Mouse (Mus musculus) frontal cortex, postnatal 36 days (tissue): ENCODE measurements around the gene Kansl1l.

Experiments
- DNase-seq, 2 experiments: peaks; one replicate each; pipeline ENCODE4 v3.0.0; 2022; ENCODE audit warnings: low spot score in 2 of 2

The Kansl1l gene

GRCm38 (mm10) chr1:66817865-66818315 is 528 bp upstream of the Kansl1l start:
- DNase-seq, result no peak

DNA sequence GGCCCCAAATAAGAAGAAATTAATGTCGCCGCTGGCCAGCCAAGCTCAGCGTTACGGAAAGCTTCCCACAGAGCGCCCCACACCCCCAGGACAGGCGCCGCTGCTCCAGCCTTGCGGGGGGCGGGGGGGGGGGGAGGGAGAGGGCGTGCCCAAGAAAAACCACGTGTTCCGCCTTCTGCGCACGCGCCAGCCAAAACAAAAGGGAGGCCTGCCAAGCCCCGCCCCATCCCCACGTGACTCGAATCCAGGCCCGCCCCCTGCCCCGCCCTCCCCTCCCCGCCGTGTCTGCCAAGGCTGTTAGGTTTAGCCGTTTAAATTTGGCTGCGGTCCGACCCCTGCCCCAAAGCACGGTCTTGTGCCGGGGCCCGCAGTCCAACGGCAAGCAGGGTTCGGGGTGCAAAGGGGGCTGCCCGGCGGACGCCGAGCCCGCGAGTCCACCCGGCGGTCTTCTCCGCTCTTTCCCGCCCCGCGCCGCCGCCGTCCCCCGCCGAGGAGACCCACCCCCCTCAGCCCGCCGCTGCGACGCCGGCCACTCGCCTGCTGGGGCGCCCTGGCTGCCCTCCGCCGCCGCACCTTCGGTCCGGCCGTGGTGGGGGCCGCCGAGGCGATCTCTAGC is 417 bp downstream of the Kansl1l start:
- DNase-seq, result peak; percentile 94 to 95

- peak; percentile 71 to 72 for DNase-seq
Observed at GRCm38 (mm10) chr1:66815941-66816777, 1.2 kb downstream of the Kansl1l start.

- DNase-seq, result no peak
Observed at GRCm38 (mm10) chr1:66814756-66815155, 2.6 kb downstream of the Kansl1l start.

- no peak for DNase-seq
Observed at GRCm38 (mm10) chr1:66813191-66813590, 4.2 kb downstream of the Kansl1l start.

- no peak for DNase-seq
Observed at GRCm38 (mm10) chr1:66806821-66807220, 10.5 kb downstream of the Kansl1l start.

GRCm38 (mm10) chr1:66805408-66805807 is 12.0 kb downstream of the Kansl1l start:
- no peak for DNase-seq

DNA sequence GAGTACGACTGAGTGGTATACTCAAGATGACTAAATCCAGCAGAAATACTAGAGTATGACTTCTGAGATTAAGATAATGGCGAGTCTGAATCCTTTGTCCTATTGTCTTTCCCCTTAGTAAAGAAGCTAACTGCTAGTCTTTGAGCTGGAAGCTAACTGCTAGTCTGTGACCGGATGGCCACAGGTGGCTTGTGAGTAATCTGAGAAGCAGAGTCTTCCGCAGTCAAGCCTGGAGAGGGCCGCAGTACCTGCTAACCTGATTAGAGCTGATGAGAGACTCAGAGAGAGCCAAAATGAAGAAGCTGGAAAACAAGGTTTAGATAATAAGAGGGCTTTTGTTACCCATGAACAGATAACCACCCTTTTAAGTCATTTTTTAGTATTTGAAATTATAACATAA is 12.7 kb downstream of the Kansl1l start:
- DNase-seq, result no peak

DNA sequence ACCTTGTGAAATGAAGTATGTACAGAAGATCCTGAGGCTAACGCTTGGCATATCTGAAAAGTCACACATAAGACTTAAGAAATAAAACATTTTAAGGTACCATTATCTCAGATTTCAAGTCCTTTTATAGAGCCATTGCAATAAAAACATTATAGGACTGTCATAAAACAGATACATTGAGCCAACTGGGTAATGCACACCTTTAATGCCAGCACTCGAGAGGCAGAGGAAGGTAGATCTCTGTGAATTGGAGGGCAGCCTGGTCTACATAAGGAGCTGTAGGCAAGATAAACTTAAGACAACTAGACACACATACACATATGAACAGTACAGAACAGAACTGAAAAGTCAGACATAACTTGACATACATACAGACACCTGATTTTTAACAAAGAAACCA is 19.4 kb downstream of the Kansl1l start:
- no peak for DNase-seq

- no peak for DNase-seq
Observed at GRCm38 (mm10) chr1:66792838-66793466, 24.4 kb downstream of the Kansl1l start.

- no peak for DNase-seq
Observed at GRCm38 (mm10) chr1:66782296-66782695, 35.1 kb downstream of the Kansl1l start.

DNA sequence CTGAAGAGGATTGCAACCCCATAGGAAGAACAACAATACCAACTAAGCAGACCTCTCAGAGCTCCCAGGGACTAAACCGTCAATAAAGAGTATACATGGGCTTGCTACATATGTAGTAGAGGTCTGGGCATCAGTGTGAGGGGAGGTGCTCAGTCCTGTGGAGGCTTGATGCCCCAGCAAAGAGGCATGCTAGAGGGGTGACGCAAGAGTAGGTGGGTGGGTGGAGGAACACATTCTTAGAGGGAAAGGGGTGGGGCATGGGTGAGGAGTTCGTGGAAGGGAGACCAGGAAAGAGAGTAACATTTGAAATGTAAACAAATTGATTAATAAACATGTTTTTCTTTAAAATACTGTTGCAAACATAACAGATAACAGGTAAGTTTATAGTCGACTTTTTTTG is 36.3 kb downstream of the Kansl1l start:
- DNase-seq, result no peak

GRCm38 (mm10) chr1:66778798-66779197 is 38.6 kb downstream of the Kansl1l start:
- DNase-seq, result no peak

- DNase-seq, result peak in 1 of 2 experiments; percentile 16
Observed at GRCm38 (mm10) chr1:66777878-66778277, 39.5 kb downstream of the Kansl1l start.

GRCm38 (mm10) chr1:66768764-66769163 is 48.6 kb downstream of the Kansl1l start:
- DNase-seq, result no peak

DNA sequence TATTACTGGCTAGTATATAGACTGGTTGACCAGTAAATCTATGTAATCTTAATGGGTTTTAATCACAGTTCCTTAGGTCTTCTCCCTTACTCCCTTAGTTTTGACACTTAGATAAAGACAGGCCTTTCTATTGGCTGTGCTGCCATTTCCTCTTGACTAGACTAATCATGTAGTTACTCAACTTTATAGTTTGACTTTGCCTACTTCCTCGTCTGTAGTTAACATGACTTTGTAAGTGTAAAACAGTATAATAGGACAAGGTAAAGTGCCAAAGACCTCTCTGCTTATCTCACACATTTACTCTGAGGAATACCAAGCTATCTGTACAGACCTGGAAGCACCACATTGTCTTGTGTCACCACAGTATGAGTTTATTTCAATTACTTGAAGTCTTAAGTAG is 86.8 kb downstream of the Kansl1l start:
- DNase-seq, result no peak

GRCm38 (mm10) chr1:66712859-66713258 is 104.5 kb downstream of the Kansl1l start:
- DNase-seq, result no peak

- no peak for DNase-seq
Observed at GRCm38 (mm10) chr1:66704523-66704922, 112.8 kb downstream of the Kansl1l start.

GRCm38 (mm10) chr1:66702623-66703345 is 114.6 kb downstream of the Kansl1l start:
- no peak for DNase-seq

DNA sequence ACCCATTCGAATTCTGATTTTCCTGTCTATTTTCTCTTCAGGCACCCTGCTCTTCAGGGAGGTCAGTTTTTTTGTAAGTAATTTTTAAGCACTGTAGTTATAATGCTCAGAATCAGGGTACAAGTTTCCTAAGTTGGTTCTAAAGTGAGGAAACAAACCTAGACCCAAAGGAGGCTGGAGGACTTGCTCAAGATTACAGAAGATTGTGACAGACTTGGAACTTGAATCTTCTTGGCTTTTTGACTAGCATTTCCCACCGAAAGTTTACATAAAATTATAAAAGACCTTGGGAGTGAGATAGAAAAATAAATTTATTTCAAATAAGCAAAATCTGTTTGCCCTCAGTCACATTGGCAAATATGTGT is 115.8 kb downstream of the Kansl1l start:
- DNase-seq, result no peak

- peak; percentile 87 to 91 for DNase-seq
Observed at GRCm38 (mm10) chr1:66700693-66701575, 116.4 kb downstream of the Kansl1l start, which contains the start of gene Rpe. Rpe (plus strand) TSS chr1:66700831.
